24 mouse cellular contexts compared by ENCODE assay signal in the genomic region with DNA sequence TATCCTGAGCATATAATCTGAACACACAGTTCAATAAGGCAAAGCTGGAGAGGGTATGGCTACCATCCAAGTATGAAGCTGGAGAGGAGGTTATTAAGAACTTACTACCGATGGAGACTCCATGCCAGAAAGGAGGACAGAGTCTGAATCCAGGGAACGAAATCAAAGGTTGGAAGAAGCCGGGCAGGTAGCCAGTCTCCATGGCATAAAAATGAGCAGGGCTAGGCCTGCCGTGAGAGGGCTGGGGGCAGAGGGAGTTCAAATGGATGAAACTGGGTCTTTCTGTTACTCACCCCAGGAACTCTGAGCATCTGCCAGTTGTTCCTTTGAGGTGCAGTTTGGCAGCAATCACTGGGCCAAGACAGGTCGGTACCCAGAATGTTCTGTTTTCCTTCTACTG. TPM values are rescaled to one million over a fixed set of nuclear protein-coding genes. Genes with fewer than 3 reads are reported as not detected.
A peak's percentile ranks its signal among the peaks of the same experiment; 100 is the strongest.
DNase-seq lines count a peak whose midpoint lies in the region; ATAC-seq and TF ChIP-seq lines count a peak whose summit lies in the region.
"Had no signal": no experiment of that assay in that cellular context is flagged by ENCODE, and none has a peak within 500 bp of the region (broad histone marks: within the 10 kb centered on the region; RNA-seq: fewer than 3 reads in every experiment).

No protein-coding gene starts in this region.

- no peak for TF ChIP-seq POLR2A in kidney, adult 2 months (IDR thresholded peaks at IDR 0.05; ENCODE audit: low read depth, low read length)
- TF ChIP-seq POLR2A in limb, embryonic 14.5 days (IDR thresholded peaks at IDR 0.05; ENCODE audit: borderline replicate concordance, extremely low read depth, insufficient read depth, insufficient read length) = no peak

- H3K9ac ChIP-seq in kidney, embryonic 14.5 days (ENCODE audit: low read depth, low read length) = no peak overlapping the region
- H3K9ac ChIP-seq in limb, embryonic 14.5 days (ENCODE audit: low read depth, low read length, severe bottlenecking) = no peak overlapping the region
- H3K9ac ChIP-seq: forebrain, embryonic 13.5 days; hindbrain, embryonic 15.5 days; limb, embryonic 12.5 days; midbrain, embryonic 13.5 days had no signal

- no peak for TF ChIP-seq CTCF in kidney, adult 2 months (conservative IDR thresholded peaks at IDR 0.05; ENCODE audit: insufficient read depth, insufficient read length, low read depth, low read length)

- H3K27ac ChIP-seq in kidney, adult 2 months (ENCODE audit: insufficient read depth, low read depth, low read length) = no peak overlapping the region
- no peak overlapping the region for H3K27ac ChIP-seq in kidney, embryonic 14.5 days (ENCODE audit: low read depth, low read length)
- no peak overlapping the region for H3K27ac ChIP-seq in limb, embryonic 14.5 days (replicated peaks; ENCODE audit: low read depth, low read length)
- H3K27ac ChIP-seq: forebrain, embryonic 13.5 days; heart, adult 2 months; hindbrain, embryonic 15.5 days; left cerebral cortex, adult 2 months; limb, embryonic 12.5 days; midbrain, embryonic 13.5 days had no signal

- no peaks in the 10 kb centered on the region for H3K36me3 ChIP-seq in kidney, adult 2 months (ENCODE audit: control insufficient read depth, insufficient read depth, low read length)
- H3K36me3 ChIP-seq in kidney, embryonic 14.5 days (ENCODE audit: control insufficient read depth, insufficient read depth, low read length) = no peaks in the 10 kb centered on the region
- H3K36me3 ChIP-seq in limb, embryonic 14.5 days (ENCODE audit: control insufficient read depth, insufficient read depth, low read length) = no peaks in the 10 kb centered on the region
- H3K36me3 ChIP-seq: G1E; hindbrain, embryonic 15.5 days; limb, embryonic 12.5 days; midbrain, embryonic 13.5 days had no signal

- no peak overlapping the region for H3K4me2 ChIP-seq in kidney, embryonic 14.5 days (replicated peaks; ENCODE audit: low read depth, low read length)
- H3K4me2 ChIP-seq in limb, embryonic 14.5 days (replicated peaks; ENCODE audit: low read depth, low read length, severe bottlenecking) = no peak overlapping the region
- H3K4me2 ChIP-seq: forebrain, embryonic 13.5 days; hindbrain, embryonic 15.5 days; limb, embryonic 12.5 days; midbrain, embryonic 13.5 days had no signal

- no peak for ATAC-seq in cerebellum, adult (ENCODE audit: insufficient number of reproducible peaks, low FRiP score, low TSS enrichment)
- no peak for ATAC-seq in kidney, embryonic 14.5 days (ENCODE audit: low FRiP score, low TSS enrichment)
- ATAC-seq in limb, embryonic 14.5 days (ENCODE audit: low FRiP score, low read depth) = no peak
- ATAC-seq: activated CD4-positive, CD25-positive, alpha-beta regulatory T cell, adult 4 months; forebrain, embryonic 13.5 days; intestine, embryonic 16.5 days; midbrain, embryonic 13.5 days had no signal

- no peaks in the 10 kb centered on the region for H3K27me3 ChIP-seq in kidney, adult 2 months (replicated peaks; ENCODE audit: control insufficient read depth, insufficient read depth, low read length)
- no peaks in the 10 kb centered on the region for H3K27me3 ChIP-seq in kidney, embryonic 14.5 days (ENCODE audit: control insufficient read depth, insufficient read depth, low read length)
- 0 out of 2 replicates have a peak, but pooled peaks cover 3% of the 10 kb centered on the region for H3K27me3 ChIP-seq in limb, embryonic 14.5 days (ENCODE audit: control insufficient read depth, insufficient read depth, low read length)
- H3K27me3 ChIP-seq: hindbrain, embryonic 15.5 days; midbrain, embryonic 13.5 days had no signal

- DNase-seq in cerebellum, adult 9-10 months = peak; percentile 12
- peak; percentile 88 for DNase-seq in kidney, adult 2 months
- peak; percentile 34 to 39 for DNase-seq in right cerebral cortex, postnatal 10 days (ENCODE audit: low spot score in 2 of 2)
- no peak for DNase-seq in right cerebral cortex, adult 18-20 months
- peak; percentile 59 for DNase-seq in limb, embryonic 14.5 days (ENCODE audit: low spot score)
- no peak for DNase-seq in lung, postnatal 4 days
- DNase-seq: adrenal gland, postnatal 10 days; gastrocnemius, postnatal 10 days; heart, adult 2 months; heart, postnatal 36 days; lung, postnatal 10 days; thymus, adult 2 months had no signal

- H3K4me1 ChIP-seq in kidney, adult 2 months (ENCODE audit: control insufficient read depth, insufficient read depth, low read length) = no peaks in the 10 kb centered on the region; the same call in 1 of the 2 replicates
- no peaks in the 10 kb centered on the region for H3K4me1 ChIP-seq in kidney, embryonic 14.5 days (ENCODE audit: control insufficient read depth, insufficient read depth, low read length)
- H3K4me1 ChIP-seq in limb, embryonic 14.5 days (ENCODE audit: control insufficient read depth, insufficient read depth, low read length) = no peaks in the 10 kb centered on the region
- H3K4me1 ChIP-seq: forebrain, embryonic 13.5 days; hindbrain, embryonic 15.5 days; midbrain, embryonic 13.5 days had no signal

- no peaks in the 10 kb centered on the region for H3K9me3 ChIP-seq in kidney, embryonic 14.5 days (ENCODE audit: control insufficient read depth, low read length)
- no peaks in the 10 kb centered on the region for H3K9me3 ChIP-seq in limb, embryonic 14.5 days (ENCODE audit: control insufficient read depth, low read length)
- H3K9me3 ChIP-seq: forebrain, embryonic 13.5 days; G1E; hindbrain, embryonic 15.5 days; limb, embryonic 12.5 days; midbrain, embryonic 13.5 days had no signal

- H3K4me3 ChIP-seq in kidney, adult 2 months (ENCODE audit: insufficient read depth, low read depth, low read length) = no peak overlapping the region
- no peak overlapping the region for H3K4me3 ChIP-seq in kidney, embryonic 14.5 days (ENCODE audit: low read length)
- H3K4me3 ChIP-seq in limb, embryonic 14.5 days (replicated peaks; ENCODE audit: low read length) = no peak overlapping the region
- H3K4me3 ChIP-seq: erythroblast, embryonic 14.5 days; forebrain, embryonic 13.5 days; heart, adult 2 months; hindbrain, embryonic 15.5 days; left cerebral cortex, adult 2 months; limb, embryonic 12.5 days; midbrain, embryonic 13.5 days; myocyte had no signal

- 48% methylated on average over 5 of the region's 5 CpGs for WGBS in kidney, adult 2 months
- WGBS in kidney, embryonic 14.5 days = 82% methylated on average over 5 of the region's 5 CpGs
- 64% methylated on average over 5 of the region's 5 CpGs for WGBS in limb, embryonic 14.5 days

RNA-seq across cellular contexts. Expression of gene Itih2, which starts 9.3 kb away (rescaled TPM):
- 0.78 and 1.0 TPM in 2 replicates for polyA plus RNA-seq in kidney, adult 2 months (2012; rRNA removed)
- polyA plus RNA-seq in kidney, embryonic 14.5 days (2014; fragmentation: Nextera tagmentation; extraction: Ambion mirVana) = 0.61 and 0.87 TPM in 2 replicates
- 0.27 and 0.43 TPM in 2 replicates for polyA plus RNA-seq in limb, embryonic 14.5 days (2012; rRNA removed)
- polyA plus RNA-seq in limb, embryonic 14.5 days (2014; fragmentation: Nextera tagmentation; extraction: Ambion mirVana) = 0.19 TPM in 1 of 2 replicates, not detected in the other
- polyA plus RNA-seq: activated CD4-positive, CD25-positive, alpha-beta regulatory T cell, adult 4 months; G1E had no signal

RNA-seq across cellular contexts. Expression of gene Itih5, which starts 12.9 kb away (rescaled TPM):
- 14.0 and 14.1 TPM in 2 replicates for polyA plus RNA-seq in kidney, adult 2 months (2012; rRNA removed)
- 2.5 and 3.9 TPM in 2 replicates for polyA plus RNA-seq in kidney, embryonic 14.5 days (2014; fragmentation: Nextera tagmentation; extraction: Ambion mirVana)
- 12.2 and 13.5 TPM in 2 replicates for polyA plus RNA-seq in limb, embryonic 14.5 days (2012; rRNA removed)
- 14.5 and 15.8 TPM in 2 replicates for polyA plus RNA-seq in limb, embryonic 14.5 days (2014; fragmentation: Nextera tagmentation; extraction: Ambion mirVana)
- polyA plus RNA-seq: erythroblast, embryonic 14.5 days; G1E; myocyte had no signal

Comparison
In these comparisons a context has a peak if more than half of its experiments do, and no peak if none do; other contexts are left out.
1. DNase-seq: peak in cerebellum, adult 9-10 months (single experiment), kidney, adult 2 months (single experiment), right cerebral cortex, postnatal 10 days (2 of 2) and limb, embryonic 14.5 days (single experiment); none in right cerebral cortex, adult 18-20 months (single experiment) and lung, postnatal 4 days (0 of 2).